Mouse (Mus musculus) layer of hippocampus, postnatal 10 days (tissue): ENCODE results near the gene 4632433K11Rik. TPM values are rescaled to one million over a fixed set of nuclear protein-coding genes. Genes with fewer than 3 reads are reported as not detected.
"Not testable (repeated sequence)": the region's sequence is repeated elsewhere in the genome, so short reads cannot be mapped to it uniquely, and the experiment has no call there.

Source experiments
- DNase-seq, 2 experiments: peaks; one replicate each; pipeline ENCODE4 v3.0.0; 2021; ENCODE audit warnings: low spot score in 2 of 2
- total RNA-seq, 2 experiments: library from RNA; stranded (reverse); gene quantifications; 2 replicates each; pipeline ENCODE4 v1.2.3; 2021

Gene 4632433K11Rik
- total RNA-seq, 2 experiments from 2014 or later, result not detected

GRCm38 (mm10) chr7:5056651-5057263 lies 22.8 kb downstream of the 4632433K11Rik start:
- DNase-seq, result peak; percentile 75 to 80

GRCm38 (mm10) chr7:5057381-5057780 lies 23.5 kb downstream of the 4632433K11Rik start:
- no peak for DNase-seq

GRCm38 (mm10) chr7:5057804-5058203 lies 23.9 kb downstream of the 4632433K11Rik start:
- peak in 1 of 2 experiments; percentile 39 for DNase-seq

GRCm38 (mm10) chr7:5058631-5059030 lies 24.7 kb downstream of the 4632433K11Rik start:
- DNase-seq, result no peak

DNA sequence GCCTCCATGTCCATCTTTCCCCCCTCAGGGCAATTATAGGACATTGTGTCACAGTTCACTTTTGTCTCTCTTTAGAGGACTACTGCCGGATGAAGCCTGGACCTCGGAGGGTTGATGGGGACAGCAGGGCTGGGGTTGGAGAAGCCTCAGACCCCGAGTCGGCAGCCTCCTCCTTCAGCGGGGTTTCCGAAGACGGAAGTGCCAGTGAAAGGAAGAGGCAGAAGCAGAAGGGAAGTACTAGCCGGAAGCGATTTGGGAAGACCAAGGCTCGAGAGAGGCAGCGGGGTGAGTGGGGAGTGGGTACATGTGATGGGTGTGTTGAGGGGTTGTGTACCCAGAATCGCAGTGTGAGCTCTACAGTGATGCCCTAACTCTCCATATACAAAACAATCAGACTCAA lies 25.5 kb downstream of the 4632433K11Rik start:
- no peak for DNase-seq

GRCm38 (mm10) chr7:5060239-5060731 lies 26.4 kb downstream of the 4632433K11Rik start:
- peak; percentile 75 to 82 for DNase-seq

GRCm38 (mm10) chr7:5060944-5061773 lies 27.2 kb downstream of the 4632433K11Rik start:
- DNase-seq, result peak; percentile 100

- peak; percentile 95 to 98 for DNase-seq
Observed at GRCm38 (mm10) chr7:5061774-5062359, 27.9 kb downstream of the 4632433K11Rik start, which contains the start of gene U2af2. U2af2 (plus strand) TSS chr7:5062143.

GRCm38 (mm10) chr7:5062360-5063001 lies 28.6 kb downstream of the 4632433K11Rik start:
- DNase-seq, result no peak

DNA sequence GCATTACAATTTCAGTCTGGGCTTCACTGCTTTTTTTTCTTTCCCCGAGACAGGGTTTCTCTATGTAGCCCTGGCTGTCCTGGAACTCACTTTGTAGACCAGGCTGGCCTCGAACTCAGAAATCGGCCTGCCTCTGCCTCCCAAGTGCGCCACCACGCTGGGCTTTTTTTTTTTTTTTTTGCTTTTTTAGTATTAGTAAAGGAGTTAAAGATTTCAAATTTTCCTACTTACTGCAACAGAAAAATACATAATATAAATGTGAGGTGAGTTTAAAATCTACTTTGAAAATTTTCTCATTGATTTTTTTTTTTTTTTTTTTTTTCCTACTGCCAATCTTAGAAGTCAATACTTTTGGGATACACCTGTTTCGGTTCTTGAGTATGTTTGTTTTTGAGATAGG lies 31.0 kb downstream of the 4632433K11Rik start:
- DNase-seq, result no peak

DNA sequence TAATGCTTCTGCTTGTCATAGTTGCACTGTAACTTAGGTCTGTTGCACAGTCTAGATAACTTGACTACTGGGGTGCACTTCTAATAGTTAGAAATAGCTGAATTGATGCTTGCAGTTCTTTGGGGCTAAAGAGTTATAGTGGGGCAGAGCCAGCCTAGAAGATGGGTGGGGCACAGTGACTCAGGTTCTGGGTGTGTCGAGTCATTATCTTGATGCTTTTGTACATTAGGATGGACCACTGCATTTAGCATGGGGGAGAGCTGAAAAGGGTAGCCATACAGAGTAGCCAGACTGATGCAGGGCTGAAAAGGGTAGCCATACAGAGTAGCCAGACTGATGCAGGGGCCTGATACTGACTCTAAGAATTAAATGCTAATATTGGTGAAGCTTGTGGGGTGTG lies 39.7 kb downstream of the 4632433K11Rik start:
- DNase-seq, result no peak

DNA sequence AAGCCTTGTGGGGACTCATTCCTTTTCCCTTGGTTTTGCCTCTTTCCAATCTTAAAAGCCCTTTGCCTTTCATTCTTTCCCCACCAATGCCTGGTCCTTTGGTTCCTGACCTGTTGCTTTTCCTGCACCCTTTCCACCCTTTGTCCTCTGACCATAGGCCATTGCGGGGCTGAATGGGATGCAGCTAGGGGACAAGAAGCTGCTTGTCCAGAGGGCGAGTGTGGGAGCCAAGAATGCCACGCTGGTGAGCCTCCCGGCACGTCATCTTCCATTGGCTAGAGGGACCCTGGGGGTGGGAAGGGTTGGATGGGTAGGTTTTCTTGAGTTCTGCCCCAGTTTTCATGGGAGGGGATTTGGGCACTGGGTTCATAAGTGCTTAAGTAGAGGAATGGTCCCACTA lies 41.1 kb downstream of the 4632433K11Rik start:
- no peak for DNase-seq

DNA sequence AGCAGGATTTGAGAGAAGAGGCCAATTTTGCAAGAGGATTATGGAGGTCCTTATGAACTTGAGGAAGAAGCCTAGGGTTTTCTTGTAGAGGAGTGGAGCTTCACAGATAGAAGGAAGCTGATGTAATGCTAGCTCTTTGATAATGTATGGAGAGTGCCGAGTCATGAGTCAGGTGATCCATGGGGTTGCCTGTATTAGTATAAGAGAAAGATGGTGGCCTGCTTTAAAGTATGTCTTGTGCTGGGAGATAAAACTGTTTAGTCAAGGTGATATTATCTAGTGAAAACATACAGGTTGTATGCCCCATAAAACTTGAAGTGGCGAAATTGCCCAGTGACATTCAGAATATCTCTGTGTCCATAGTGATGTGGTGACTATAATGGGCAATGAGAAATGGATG lies 43.0 kb downstream of the 4632433K11Rik start:
- no peak for DNase-seq

- DNase-seq, result not testable (repeated sequence)
Observed at GRCm38 (mm10) chr7:5079365-5080009, 45.6 kb downstream of the 4632433K11Rik start.

DNA sequence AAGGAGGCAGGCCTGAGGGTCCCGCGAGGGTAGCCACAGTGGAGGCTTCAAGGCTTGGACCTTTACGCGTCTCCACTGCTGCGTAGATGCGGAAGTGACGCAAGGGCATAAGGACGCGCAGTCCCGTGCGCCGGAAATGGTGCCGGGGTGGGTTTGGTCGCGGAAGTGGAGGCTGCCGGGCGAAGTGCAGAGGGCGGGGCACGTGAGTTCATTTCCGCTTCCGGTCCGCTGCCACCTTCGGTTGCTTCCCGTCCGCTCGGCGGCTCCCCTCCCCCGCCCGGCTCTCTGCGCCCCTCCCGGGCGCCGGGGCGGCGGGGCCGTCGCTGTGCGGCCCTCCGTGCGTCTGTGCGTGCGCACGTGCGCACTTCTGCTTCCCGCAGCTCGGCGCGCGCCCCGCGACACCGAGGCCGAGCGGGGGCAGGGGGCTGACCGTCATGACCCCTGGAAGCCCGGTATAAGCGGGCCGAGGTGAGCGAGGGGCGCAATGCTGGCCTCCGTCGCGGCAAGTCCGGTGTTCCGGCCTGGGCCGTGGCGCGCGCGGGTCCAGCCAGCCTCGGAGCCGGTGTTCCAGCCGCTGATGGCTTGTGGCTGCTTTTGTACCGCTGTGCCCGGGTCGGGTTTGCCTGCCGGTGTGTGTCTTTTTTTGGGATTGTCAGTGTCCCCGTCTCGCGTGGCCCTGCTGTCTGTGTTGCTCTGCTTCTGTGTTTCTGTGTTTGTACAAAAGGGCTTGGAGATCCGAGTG lies 46.3 kb downstream of the 4632433K11Rik start, which contains the start of gene Epn1:
Gene Epn1 (plus strand): TSS at position 226 of the 742 bp plus-strand sequence.
- peak; percentile 95 to 97 for DNase-seq

DNA sequence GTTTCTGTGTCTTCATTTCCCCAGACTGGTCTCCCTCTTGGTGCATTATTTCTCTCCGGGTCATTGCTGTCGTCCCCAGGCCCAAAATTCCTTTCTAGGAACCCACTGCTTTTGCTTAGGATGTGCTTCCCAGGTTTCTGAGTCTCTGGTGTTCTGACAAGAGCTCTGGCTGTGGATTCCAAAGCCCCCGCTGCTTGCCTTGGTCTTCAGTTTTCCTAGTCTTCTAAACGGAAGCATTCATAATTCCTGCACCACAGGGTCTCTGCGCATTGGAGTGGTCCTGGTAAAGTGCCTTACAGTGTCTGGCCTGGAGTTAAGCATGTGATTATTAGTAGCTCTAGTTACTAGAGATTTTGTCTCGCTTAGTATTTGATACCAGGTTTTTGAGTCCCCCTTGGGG lies 46.9 kb downstream of the 4632433K11Rik start:
- no peak for DNase-seq

DNA sequence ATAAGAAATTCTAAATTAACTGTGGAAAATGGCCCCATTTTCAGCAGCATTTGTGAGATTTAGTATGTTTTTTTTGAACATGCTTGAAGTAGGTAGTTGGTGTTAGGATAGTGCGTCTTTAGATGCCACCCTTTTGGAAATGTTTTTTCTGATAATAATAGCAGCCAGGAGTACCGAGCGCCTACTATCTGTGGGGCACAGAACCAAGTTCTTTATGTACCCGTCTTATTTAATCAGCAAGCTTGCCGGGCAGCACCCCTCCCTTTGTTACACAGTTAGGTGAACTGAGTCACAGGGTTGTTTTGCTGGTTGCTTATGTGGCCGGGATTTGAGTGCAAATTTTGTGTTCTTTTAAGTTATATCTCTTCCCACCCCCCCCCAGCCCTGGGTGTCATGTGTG lies 47.3 kb downstream of the 4632433K11Rik start:
- no peak for DNase-seq

GRCm38 (mm10) chr7:5081939-5082338 lies 48.0 kb downstream of the 4632433K11Rik start:
- no peak for DNase-seq

DNA sequence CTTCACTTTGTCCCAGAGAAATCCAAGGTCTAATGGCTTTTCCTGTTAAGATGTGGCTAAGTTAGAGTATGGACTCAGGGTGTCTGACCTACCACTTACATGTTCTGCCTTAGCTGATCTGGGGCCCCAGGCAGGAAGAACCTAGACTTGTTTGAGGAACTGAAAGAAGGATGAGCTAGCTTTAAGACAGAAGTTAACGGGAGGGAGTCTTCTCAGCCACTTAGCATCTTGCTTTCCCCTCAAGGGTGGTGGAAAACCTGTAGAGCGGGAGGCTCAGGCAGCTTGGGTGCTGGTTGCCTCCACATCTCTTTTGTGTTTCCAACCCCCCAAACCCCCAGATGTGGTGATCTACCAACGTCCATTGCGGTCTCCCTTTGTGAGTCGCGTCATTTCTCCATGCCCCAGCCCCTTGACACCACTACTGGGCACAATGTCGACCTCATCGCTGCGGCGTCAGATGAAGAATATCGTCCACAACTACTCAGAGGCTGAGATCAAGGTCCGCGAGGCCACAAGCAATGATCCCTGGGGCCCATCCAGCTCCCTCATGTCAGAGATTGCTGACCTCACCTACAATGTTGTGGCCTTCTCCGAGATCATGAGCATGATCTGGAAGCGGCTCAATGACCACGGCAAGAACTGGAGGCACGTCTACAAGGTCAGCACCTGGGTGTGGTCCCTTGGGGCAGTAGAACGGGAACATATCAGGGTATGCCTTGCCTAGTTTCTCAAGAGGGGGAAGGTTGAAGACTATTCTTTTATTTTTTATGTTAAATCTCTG lies 49.6 kb downstream of the 4632433K11Rik start:
- DNase-seq, result no peak
